Mouse (Mus musculus): Measurements from ENCODE around the gene Slc36a4. TPM values are rescaled to one million over a fixed set of nuclear protein-coding genes. Genes with fewer than 3 reads are reported as not detected.

The Slc36a4 gene
- 2.3 and 2.7 TPM in 2 replicates for polyA plus RNA-seq (2015; fragmentation: Nextera tagmentation; extraction: Ambion mirVana)

DNA sequence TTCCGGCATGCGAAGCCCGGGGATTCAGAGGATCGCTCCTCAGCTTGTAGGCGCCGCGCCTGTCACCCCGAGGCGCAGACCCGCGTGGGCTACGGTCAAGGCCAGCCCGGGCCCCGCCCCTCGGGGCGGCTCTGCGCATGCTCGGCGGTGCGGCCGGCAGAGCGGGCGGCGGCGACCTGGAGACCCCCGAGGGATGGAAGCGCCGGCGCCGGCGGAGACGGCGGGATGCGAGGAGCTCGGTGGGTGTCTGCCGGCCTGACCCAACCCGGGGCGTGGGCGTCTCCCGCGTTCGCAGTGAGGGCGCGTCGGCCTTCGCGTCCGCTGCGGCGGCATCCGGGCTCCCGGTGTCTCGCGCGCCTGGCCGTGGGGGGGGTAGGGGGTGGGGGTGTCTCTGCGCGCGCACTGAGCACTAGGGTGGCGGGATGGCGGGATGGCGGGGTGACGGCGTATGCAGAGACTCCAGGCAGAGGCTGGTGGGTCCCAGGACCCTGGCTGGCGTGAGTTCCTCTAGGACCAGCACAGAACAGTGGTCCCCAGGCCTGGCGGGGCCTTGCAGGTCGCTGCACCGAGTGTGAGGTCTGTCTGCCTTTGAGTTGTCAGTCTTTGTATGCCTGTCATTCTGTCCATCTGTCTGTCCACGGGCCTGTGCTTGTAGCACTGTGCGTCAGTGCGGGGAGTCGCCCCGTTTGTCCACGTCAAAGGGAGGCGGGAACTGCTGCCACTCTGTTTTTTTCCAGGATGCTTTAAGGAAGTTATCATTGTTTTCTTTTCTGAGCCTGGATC is at the start of gene Slc36a4:
Gene Slc36a4, plus strand, starts transcription at position 140 of the 783 bp plus-strand sequence.

Other genes with a start within 250 kb of the Slc36a4 start
- gene Smco4, start 216.3 kb upstream of the Slc36a4 start, polyA plus RNA-seq (2015; fragmentation: Nextera tagmentation; extraction: Ambion mirVana), result 1.6 and 2.2 TPM in 2 replicates
- gene Deup1, start 81.8 kb upstream of the Slc36a4 start, polyA plus RNA-seq (2015; fragmentation: Nextera tagmentation; extraction: Ambion mirVana), result 0.28 and 0.41 TPM in 2 replicates
- gene Mtnr1b, start 164.8 kb downstream of the Slc36a4 start, polyA plus RNA-seq (2015; fragmentation: Nextera tagmentation; extraction: Ambion mirVana), result not detected in 2 replicates

All from spleen, postnatal 0 days (tissue).